Mouse (Mus musculus) small intestine, adult 2 months (tissue): ENCODE measurements around the gene Gale. TPM values are rescaled to one million over a fixed set of nuclear protein-coding genes. Genes with fewer than 3 reads are reported as not detected.

ENCODE experiments used
- H3K27ac ChIP-seq: fragments of 200-500 bp; 2 replicates; pipeline ENCODE4 v1.5.1; 2012; ENCODE audit warnings: low read depth, low read length, control low read depth, inconsistent platforms; ENCODE audit not compliant: insufficient read depth
- H3K27me3 ChIP-seq: fragments of 200-500 bp; 2 replicates; pipeline ENCODE4 v1.6.1; 2012; ENCODE audit warnings: mild to moderate bottlenecking, moderate library complexity, low read length, inconsistent platforms; ENCODE audit not compliant: control insufficient read depth, insufficient read depth
- H3K36me3 ChIP-seq: fragments of 200-500 bp; 2 replicates; pipeline ENCODE4 v1.6.1; 2012; ENCODE audit warnings: mild to moderate bottlenecking, low read length, control low read depth, inconsistent platforms; ENCODE audit not compliant: control insufficient read depth, insufficient read depth
- H3K4me1 ChIP-seq: fragments of 200-500 bp; 2 replicates; pipeline ENCODE4 v1.6.1; 2012; ENCODE audit warnings: low read length, inconsistent platforms, mixed read lengths; ENCODE audit not compliant: control insufficient read depth, insufficient read depth, insufficient read length
- H3K4me3 ChIP-seq: fragments of 200-500 bp; 2 replicates; pipeline ENCODE4 v1.5.1; 2012; ENCODE audit warnings: low read depth, mild to moderate bottlenecking, control low read depth, inconsistent platforms, low read length, moderate library complexity
- CTCF ChIP-seq: fragments of 200-500 bp; IDR thresholded peaks from 2 replicates; pipeline ENCODE4 v1.5.1; 2012; ENCODE audit warnings: low read depth, mild to moderate bottlenecking, control low read depth, inconsistent platforms, low read length, moderate library complexity, mixed read lengths; ENCODE audit not compliant: insufficient replicate concordance, insufficient read length; ENCODE audit errors: extremely low read depth
- POLR2A ChIP-seq: fragments of 200-500 bp; IDR thresholded peaks from 2 replicates; pipeline ENCODE4 v1.6.1; 2012; ENCODE audit warnings: low read depth, mild to moderate bottlenecking, control low read depth, inconsistent platforms, low read length, moderate library complexity
- WGBS: fragments of 180-500 bp; shearing (Covaris S2); methylation state at CpG from one replicate; pipeline ENCODE4 v1.1.7; 2018; 5-methylcytosine and 5-hydroxymethylcytosine counted together
- polyA plus RNA-seq: library from polyadenylated mRNA; depleted of rRNA; stranded (reverse); fragments of >200 nt; gene quantifications from 2 replicates; pipeline ENCODE4 v1.2.3, GENCODE M21; 2012; rRNA removed

Gale gene
- polyA plus RNA-seq, 1 experiment, result 163 TPM

DNA sequence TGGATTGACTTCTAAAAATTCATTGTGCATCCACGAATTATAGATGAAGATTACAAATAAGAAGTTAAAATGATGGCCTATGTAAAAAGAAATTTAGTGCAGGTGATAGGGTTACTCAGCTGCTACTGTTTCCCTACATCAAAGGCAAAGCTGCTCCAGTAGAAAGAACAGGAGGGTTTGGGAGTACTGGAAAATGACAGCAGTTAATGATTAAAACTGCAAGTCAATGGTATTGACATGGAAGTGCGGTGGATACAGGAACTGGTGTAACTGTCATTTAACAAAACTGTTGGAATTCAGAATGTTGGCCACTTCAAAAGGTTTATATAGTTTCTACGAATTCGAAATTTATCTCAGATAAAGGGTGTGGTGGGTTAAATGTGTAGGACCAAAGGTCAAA lies 31.6 kb downstream of the Gale start:
- Histone ChIP-seq H3K4me1 (no peaks in the 10 kb centered on the region), H3K27ac (no peak overlapping the region), H3K4me3 (no peak overlapping the region), H3K27me3 (no peaks in the 10 kb centered on the region), H3K36me3 (no peaks in the 10 kb centered on the region)
- TF ChIP-seq CTCF (no peak), POLR2A (no peak)
- 54% methylated on average over 4 of the region's 4 CpGs for WGBS

DNA sequence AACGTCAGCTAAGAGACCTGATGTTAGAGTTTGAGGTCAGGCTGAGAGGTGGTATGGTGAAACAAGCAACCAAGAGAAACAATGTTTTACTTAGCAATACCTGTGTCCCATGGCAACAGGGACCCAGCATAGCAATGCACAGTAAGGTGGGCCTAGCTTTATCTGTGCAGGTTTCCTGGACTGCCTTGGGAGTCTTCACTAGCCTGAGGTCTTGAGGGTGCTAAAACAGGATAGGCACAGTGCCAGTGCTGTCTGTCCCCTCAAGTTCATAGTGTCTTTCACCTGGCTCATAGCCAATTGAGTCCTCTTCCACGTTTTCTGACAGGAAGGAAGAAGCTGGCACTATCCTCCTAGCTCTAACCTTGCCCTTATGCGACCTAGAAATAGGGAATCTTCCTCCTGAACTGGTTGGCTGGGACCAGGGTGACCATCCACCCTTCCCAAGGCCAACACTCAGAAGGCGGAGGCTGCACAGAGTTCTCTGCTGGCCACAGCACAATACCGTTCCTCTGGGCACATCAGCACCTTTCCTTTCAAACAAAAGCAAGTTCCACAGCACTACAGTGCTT lies 40.7 kb downstream of the Gale start:
- H3K4me1 ChIP-seq, result no peaks in the 10 kb centered on the region
- H3K4me3 ChIP-seq, result no peak overlapping the region
- no peak overlapping the region for H3K27ac ChIP-seq
- TF ChIP-seq CTCF, result no peak
- no peak for TF ChIP-seq POLR2A
- H3K27me3 ChIP-seq, result no peaks in the 10 kb centered on the region
- WGBS, result 74% methylated on average over 5 of the region's 5 CpGs
- H3K36me3 ChIP-seq, result peaks cover 55% of the 10 kb centered on the region

GRCm38 (mm10) chr4:136004921-136005320 lies 41.4 kb downstream of the Gale start:
- 89% methylated on average over 2 of the region's 2 CpGs for WGBS
- H3K4me3 ChIP-seq, result no peak overlapping the region
- H3K27ac ChIP-seq, result no peak overlapping the region
- no peaks in the 10 kb centered on the region for H3K27me3 ChIP-seq
- no peaks in the 10 kb centered on the region for H3K4me1 ChIP-seq
- H3K36me3 ChIP-seq, result peaks cover 61% of the 10 kb centered on the region
- TF ChIP-seq POLR2A (no peak), CTCF (no peak)

DNA sequence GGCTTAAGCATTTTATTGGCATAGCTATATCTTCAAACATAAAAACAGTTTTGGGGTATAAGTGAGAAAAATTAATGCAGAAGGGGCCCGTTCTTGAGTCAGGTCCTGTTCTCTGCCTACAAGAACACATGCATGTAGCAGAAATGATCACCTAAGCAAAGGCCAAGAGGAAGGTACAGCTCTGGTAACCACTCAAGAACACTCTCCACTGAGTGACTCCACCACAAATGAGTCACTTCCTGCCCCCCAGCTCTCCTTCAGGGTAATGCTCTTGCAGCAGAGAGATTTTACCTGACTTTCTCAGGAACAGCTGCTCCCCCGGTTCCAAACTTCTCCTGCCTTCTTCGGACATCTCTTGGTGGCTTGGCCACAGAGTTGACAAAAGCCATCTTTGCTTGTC lies 43.3 kb downstream of the Gale start:
- 74% methylated on average over 3 of the region's 3 CpGs for whole genome bisulfite sequencing
- Histone ChIP-seq H3K36me3 (peaks cover 79% of the 10 kb centered on the region), H3K27ac (no peak overlapping the region), H3K27me3 (no peaks in the 10 kb centered on the region), H3K4me3 (no peak overlapping the region), H3K4me1 (no peaks in the 10 kb centered on the region)
- TF ChIP-seq POLR2A, result no peak
- TF ChIP-seq CTCF, result no peak

GRCm38 (mm10) chr4:136008782-136009447 lies 45.4 kb downstream of the Gale start:
- peaks cover 79% of the 10 kb centered on the region for H3K36me3 ChIP-seq
- H3K27me3 ChIP-seq, result no peaks in the 10 kb centered on the region
- no peak overlapping the region for H3K4me3 ChIP-seq
- TF ChIP-seq CTCF (no peak), POLR2A (no peak)
- no peaks in the 10 kb centered on the region for H3K4me1 ChIP-seq
- 87% methylated on average over 8 of the region's 8 CpGs for WGBS
- H3K27ac ChIP-seq, result no peak overlapping the region

GRCm38 (mm10) chr4:136010586-136010985 lies 47.1 kb downstream of the Gale start:
- Histone ChIP-seq H3K36me3 (peaks cover 66% of the 10 kb centered on the region), H3K27ac (no peak overlapping the region), H3K4me3 (no peak overlapping the region), H3K27me3 (no peaks in the 10 kb centered on the region), H3K4me1 (no peaks in the 10 kb centered on the region)
- TF ChIP-seq CTCF (no peak), POLR2A (no peak)
- WGBS, result 84% methylated on average over 4 of the region's 4 CpGs

- Histone ChIP-seq H3K36me3 (peaks cover 21% of the 10 kb centered on the region), H3K4me1 (peaks cover 4% of the 10 kb centered on the region; the same call in 1 of the 2 replicates), H3K27me3 (no peaks in the 10 kb centered on the region), H3K4me3 (no peak overlapping the region), H3K27ac (no peak overlapping the region)
- WGBS, result 59% methylated on average over 3 of the region's 3 CpGs
- TF ChIP-seq CTCF (no peak), POLR2A (no peak)
Observed at GRCm38 (mm10) chr4:136016059-136016602, 52.6 kb downstream of the Gale start.

Other genes starting within 250 kb of the Gale start
- 62.3 and 171 TPM in 2 replicates for gene Il22ra1, start 235.6 kb upstream of the Gale start, polyA plus RNA-seq
- 0.56 and 1.1 TPM in 2 replicates for gene Myom3, start 204.0 kb upstream of the Gale start, polyA plus RNA-seq
- 29.5 and 48.2 TPM in 2 replicates for gene Srsf10, start 108.0 kb upstream of the Gale start, polyA plus RNA-seq
- gene Pnrc2, start 89.9 kb upstream of the Gale start, polyA plus RNA-seq, result 2.4 and 8.5 TPM in 2 replicates
- gene Cnr2, start 68.3 kb upstream of the Gale start, polyA plus RNA-seq, result 1.0 and 1.1 TPM in 2 replicates
- 62.8 and 108 TPM in 2 replicates for gene Fuca1, start 43.0 kb upstream of the Gale start, polyA plus RNA-seq
- 50.3 and 76.6 TPM in 2 replicates for gene Hmgcl, start 17.3 kb upstream of the Gale start, polyA plus RNA-seq
- 79.6 and 166 TPM in 2 replicates for gene Lypla2, start 8.9 kb downstream of the Gale start, polyA plus RNA-seq
- gene Pithd1, start 23.5 kb downstream of the Gale start, polyA plus RNA-seq, result 32.2 and 60.0 TPM in 2 replicates
- 3.6 and 6.2 TPM in 2 replicates for gene Eloa, start 58.0 kb downstream of the Gale start, polyA plus RNA-seq
- gene Rpl11, start 89.7 kb downstream of the Gale start, polyA plus RNA-seq, result 176 and 224 TPM in 2 replicates
- gene Id3, start 179.8 kb downstream of the Gale start, polyA plus RNA-seq, result 262 and 519 TPM in 2 replicates
- 7.5 and 11.5 TPM in 2 replicates for gene E2f2, start 208.7 kb downstream of the Gale start, polyA plus RNA-seq
- gene Asap3, start 242.6 kb downstream of the Gale start, polyA plus RNA-seq, result 1.3 and 2.0 TPM in 2 replicates